Mouse (Mus musculus): ENCODE measurements around the gene Plb1. TPM values are rescaled to one million over a fixed set of nuclear protein-coding genes. Genes with fewer than 3 reads are reported as not detected.

The Plb1 gene
- polyA plus RNA-seq, 1 experiment from 2014 or later = 0.14 TPM

DNA sequence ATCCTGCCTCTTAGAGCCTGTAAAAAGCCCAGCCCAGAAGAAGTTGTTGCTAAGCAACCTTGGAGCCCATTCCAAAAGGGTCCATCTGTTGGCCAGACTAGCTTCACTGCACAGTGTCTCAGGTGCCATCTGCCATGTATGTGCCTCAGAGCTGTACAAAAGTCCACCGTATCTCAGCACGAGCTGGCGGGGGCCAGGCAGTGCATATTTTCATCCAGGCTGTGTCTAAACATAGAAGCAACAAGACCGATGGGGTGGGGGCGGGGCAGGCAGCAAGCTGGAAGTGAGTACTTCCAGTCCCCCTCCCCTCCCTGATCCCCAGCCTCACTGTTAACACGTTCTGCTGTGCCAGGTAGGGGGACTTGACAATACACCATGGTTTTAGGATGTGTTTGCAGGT lies 102.7 kb downstream of the Plb1 start:
- no peaks in the 10 kb centered on the region for H3K27me3 ChIP-seq
- H3K27ac ChIP-seq = no peak overlapping the region
- ATAC-seq (ENCODE audit: insufficient number of reproducible peaks, insufficient read depth, low FRiP score, low TSS enrichment, low read depth) = no peak
- H3K4me2 ChIP-seq = no peak overlapping the region
- H3K9ac ChIP-seq (replicated peaks) = no peak overlapping the region
- no peaks in the 10 kb centered on the region for H3K36me3 ChIP-seq
- H3K4me1 ChIP-seq (replicated peaks) = peaks cover 27% of the 10 kb centered on the region
- no peaks in the 10 kb centered on the region for H3K9me3 ChIP-seq
- no peak overlapping the region for H3K4me3 ChIP-seq (replicated peaks)
- 42% methylated on average over 6 of the region's 6 CpGs for WGBS

DNA sequence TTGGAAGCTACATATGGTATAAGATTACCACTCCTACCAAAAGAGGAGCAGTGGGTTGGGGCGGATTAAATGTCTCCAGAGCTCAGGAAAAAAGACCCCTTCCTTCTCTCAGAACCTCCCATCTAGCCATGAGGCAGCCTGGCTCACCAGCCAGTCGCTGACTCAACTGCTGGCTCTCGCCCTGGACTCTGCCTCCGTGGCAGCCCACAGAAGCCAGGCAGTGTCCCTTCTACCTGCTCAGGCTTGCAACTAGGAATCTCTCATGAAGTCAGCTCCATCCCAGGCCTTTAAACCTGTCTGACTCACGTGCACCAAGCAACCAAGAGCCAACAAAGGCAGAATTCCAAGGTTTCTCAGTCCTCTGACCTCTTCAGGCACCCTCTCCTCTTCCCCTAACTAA lies 103.6 kb downstream of the Plb1 start:
- Histone ChIP-seq H3K27me3 (no peaks in the 10 kb centered on the region), H3K4me1 (replicated peaks) (peaks cover 27% of the 10 kb centered on the region), H3K27ac (no peak overlapping the region), H3K36me3 (no peaks in the 10 kb centered on the region), H3K9me3 (no peaks in the 10 kb centered on the region), H3K4me2 (no peak overlapping the region), H3K9ac (replicated peaks) (no peak overlapping the region), H3K4me3 (replicated peaks) (no peak overlapping the region)
- ATAC-seq (ENCODE audit: insufficient number of reproducible peaks, insufficient read depth, low FRiP score, low TSS enrichment, low read depth) = no peak
- WGBS = 64% methylated on average over 5 of the region's 5 CpGs

DNA sequence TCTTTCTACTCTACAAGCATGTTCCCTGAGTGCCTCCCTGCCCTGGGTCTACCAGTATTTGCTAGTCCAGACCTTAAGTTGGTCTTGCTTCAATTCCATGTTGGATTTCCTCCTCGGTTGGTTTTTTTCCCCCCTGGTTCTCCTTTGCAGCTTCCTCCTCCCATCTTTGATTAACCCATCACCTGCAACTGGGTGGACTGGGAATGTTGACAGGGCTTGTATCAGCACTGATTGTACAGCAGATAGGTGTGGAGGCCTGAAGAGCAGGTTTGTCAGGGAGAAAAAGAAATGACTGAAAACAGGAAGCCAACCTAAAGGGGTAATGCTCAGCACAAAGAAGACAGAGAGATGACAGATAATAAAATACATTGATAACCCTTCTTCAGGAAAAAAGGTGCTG lies 104.8 kb downstream of the Plb1 start:
- no peak overlapping the region for H3K27ac ChIP-seq
- no peak overlapping the region for H3K4me3 ChIP-seq (replicated peaks)
- WGBS = 71% methylated on average over 1 of the region's 1 CpGs
- H3K4me2 ChIP-seq = no peak overlapping the region
- H3K27me3 ChIP-seq = no peaks in the 10 kb centered on the region; the same call in 1 of the 2 replicates
- no peak overlapping the region for H3K9ac ChIP-seq (replicated peaks)
- H3K4me1 ChIP-seq (replicated peaks) = peaks cover 27% of the 10 kb centered on the region
- H3K9me3 ChIP-seq = no peaks in the 10 kb centered on the region
- H3K36me3 ChIP-seq = no peaks in the 10 kb centered on the region
- ATAC-seq (ENCODE audit: insufficient number of reproducible peaks, insufficient read depth, low FRiP score, low TSS enrichment, low read depth) = no peak

DNA sequence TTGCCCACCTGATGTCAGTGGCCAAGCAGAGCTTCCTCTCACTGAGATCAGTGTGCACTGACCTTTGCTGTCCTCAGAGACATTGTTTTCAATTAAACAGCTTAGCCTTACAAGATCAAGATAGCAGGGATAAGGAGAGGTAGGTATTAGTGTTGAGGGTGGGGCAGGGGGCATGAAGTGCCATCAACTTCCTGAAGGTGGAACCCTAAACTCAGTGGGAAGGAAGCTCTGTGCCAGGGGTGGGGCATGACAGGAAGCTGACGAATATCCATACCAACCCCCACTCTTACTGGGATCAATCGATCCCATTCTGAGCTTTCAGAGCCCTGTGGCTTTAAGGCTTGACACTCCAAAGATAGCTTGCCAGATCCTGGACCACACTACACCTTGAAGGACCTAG lies 105.8 kb downstream of the Plb1 start:
- no peaks in the 10 kb centered on the region for H3K9me3 ChIP-seq
- no peaks in the 10 kb centered on the region for H3K36me3 ChIP-seq
- ATAC-seq (ENCODE audit: insufficient number of reproducible peaks, insufficient read depth, low FRiP score, low TSS enrichment, low read depth) = no peak
- no peak overlapping the region for H3K27ac ChIP-seq
- no peak overlapping the region for H3K4me2 ChIP-seq
- no peak overlapping the region for H3K9ac ChIP-seq (replicated peaks)
- peaks cover 26% of the 10 kb centered on the region for H3K4me1 ChIP-seq (replicated peaks)
- H3K27me3 ChIP-seq = no peaks in the 10 kb centered on the region; the same call in 1 of the 2 replicates
- WGBS = 35% methylated on average over 2 of the region's 2 CpGs
- H3K4me3 ChIP-seq (replicated peaks) = no peak overlapping the region

DNA sequence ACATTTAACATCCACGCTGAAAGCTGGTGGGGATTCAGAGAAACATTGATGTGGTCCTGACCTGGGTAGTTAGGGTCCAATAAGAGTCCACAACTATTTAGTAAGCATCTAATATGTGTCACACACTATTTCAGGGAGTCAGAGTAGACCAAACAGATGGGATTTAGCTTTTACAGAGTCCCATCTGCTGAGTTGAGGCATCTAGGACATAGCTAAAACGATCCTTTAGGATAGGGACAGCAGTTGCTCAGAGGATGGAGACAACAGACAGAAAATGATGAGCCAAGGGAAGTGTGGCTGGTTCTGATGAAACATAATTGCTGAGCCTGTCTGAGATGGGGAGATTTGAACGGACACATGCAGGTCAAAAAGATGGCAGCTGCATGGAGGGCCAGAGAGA lies 106.3 kb downstream of the Plb1 start:
- ATAC-seq (ENCODE audit: insufficient number of reproducible peaks, insufficient read depth, low FRiP score, low TSS enrichment, low read depth) = no peak
- H3K4me1 ChIP-seq (replicated peaks) = peaks cover 21% of the 10 kb centered on the region
- H3K4me3 ChIP-seq (replicated peaks) = no peak overlapping the region
- no peaks in the 10 kb centered on the region; the same call in 1 of the 2 replicates for H3K27me3 ChIP-seq
- no peak overlapping the region for H3K4me2 ChIP-seq
- no peak overlapping the region for H3K27ac ChIP-seq
- no peak overlapping the region for H3K9ac ChIP-seq (replicated peaks)
- 64% methylated on average over 3 of the region's 3 CpGs for WGBS
- H3K36me3 ChIP-seq = no peaks in the 10 kb centered on the region
- no peaks in the 10 kb centered on the region for H3K9me3 ChIP-seq

DNA sequence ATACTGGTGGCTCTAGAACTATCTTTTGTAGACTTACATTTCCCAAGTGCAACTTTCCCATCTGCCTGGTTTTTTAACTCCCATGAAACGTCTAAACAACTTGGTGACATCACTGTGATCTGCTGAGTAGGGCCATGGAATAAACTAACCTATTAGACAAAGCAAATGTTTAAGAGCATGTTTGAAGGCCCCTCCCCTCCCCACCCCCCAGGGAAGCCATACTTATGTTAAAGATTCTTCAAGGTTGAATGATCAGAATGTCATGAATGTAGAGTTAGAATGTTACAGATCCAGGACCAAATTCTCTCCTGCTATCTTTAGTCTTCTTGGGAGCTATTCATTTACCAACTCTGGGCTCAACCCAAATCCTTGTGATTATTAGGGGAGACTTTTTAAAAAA lies 107.7 kb downstream of the Plb1 start:
- 70% methylated on average over 1 of the region's 1 CpGs for WGBS
- ATAC-seq (ENCODE audit: insufficient number of reproducible peaks, insufficient read depth, low FRiP score, low TSS enrichment, low read depth) = no peak
- no peaks in the 10 kb centered on the region for H3K9me3 ChIP-seq

DNA sequence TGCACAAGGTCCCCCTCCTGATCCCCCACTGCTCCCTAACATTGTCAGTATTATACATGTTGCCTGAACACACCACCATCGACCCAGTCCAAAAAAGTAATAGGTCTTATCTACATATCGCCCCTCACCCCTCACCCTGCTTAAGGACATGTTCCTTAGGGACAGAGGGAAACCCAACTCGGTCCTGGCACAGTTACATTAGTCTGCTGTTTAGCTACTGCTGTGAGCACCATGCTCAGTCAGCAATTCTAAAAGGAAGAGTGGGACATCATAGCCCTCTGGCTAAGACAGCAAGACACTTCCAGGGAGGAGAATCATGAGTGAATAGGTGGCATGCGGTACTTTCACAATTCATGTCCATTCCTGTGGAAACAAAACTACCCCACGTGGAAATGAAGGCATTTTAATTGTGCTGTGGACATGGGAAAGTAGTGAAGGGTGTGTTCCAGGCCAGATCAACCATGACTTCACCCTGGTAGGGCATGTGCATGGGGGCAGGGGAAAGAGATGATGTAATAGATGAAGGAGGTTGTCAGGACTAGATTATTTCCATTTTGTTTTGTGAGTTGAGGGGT lies 110.3 kb downstream of the Plb1 start:
- Histone ChIP-seq H3K36me3 (no peaks in the 10 kb centered on the region), H3K27ac (no peak overlapping the region), H3K4me3 (replicated peaks) (no peak overlapping the region), H3K9ac (replicated peaks) (no peak overlapping the region), H3K4me2 (no peak overlapping the region), H3K4me1 (replicated peaks) (no peaks in the 10 kb centered on the region), H3K9me3 (no peaks in the 10 kb centered on the region), H3K27me3 (no peaks in the 10 kb centered on the region; the same call in 1 of the 2 replicates)
- ATAC-seq (ENCODE audit: insufficient number of reproducible peaks, insufficient read depth, low FRiP score, low TSS enrichment, low read depth) = no peak
- WGBS = 80% methylated on average over 5 of the region's 5 CpGs

More for the DNA sequence above, 107.7 kb downstream of the Plb1 start:
- Histone ChIP-seq H3K4me2 (no peak overlapping the region), H3K4me1 (replicated peaks) (peaks cover 10% of the 10 kb centered on the region), H3K36me3 (no peaks in the 10 kb centered on the region), H3K27ac (no peak overlapping the region), H3K9ac (replicated peaks) (no peak overlapping the region), H3K27me3 (no peaks in the 10 kb centered on the region; the same call in 1 of the 2 replicates), H3K4me3 (replicated peaks) (no peak overlapping the region)

DNA sequence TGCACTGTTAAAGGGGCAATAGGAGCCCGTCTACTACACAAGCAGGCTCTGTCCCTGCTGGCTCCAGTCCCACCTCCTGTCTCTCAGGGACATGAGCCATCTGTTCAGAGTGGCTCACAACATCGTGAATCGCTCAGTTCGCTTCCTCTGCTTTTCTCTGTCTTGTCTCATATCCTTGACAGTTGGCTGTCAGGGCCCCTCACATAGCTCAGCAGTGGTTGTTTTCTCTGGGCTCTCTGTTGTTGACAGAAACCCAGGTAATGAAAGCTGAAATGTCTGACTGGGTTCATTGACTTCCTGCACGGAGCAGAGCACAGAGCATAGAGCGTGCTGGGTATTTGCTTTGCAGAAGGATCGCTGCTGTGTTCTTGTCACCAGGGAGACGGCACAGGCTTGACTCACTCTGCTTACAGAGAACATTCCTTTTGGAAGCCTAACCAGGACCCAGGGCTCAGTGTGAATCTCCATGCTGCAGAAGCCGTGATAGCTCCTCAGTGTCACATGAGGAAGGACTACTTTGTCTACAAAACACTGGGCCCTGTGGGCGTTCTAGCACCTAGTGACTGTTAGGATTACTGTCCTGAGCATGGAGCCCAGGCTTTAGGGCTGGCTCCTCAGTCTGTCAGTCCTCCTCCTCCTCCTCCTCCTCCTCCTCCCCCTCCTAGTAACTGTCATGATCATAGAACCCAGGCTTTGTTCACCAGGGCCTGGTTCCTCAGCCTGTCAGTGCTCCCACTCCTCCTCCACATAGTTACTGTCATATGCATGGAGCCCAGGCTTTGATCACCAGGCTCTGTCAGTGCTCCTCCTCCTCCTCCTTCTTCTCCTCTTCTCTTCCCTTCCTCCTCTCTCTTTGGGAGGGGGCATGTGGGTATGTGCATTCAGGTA lies 113.8 kb downstream of the Plb1 start:
- Histone ChIP-seq H3K27me3 (no peaks in the 10 kb centered on the region; the same call in 1 of the 2 replicates), H3K9me3 (no peaks in the 10 kb centered on the region), H3K4me3 (replicated peaks) (no peak overlapping the region), H3K36me3 (no peaks in the 10 kb centered on the region), H3K4me2 (no peak overlapping the region), H3K27ac (peak overlapping the region; percentile 12; the same call in 1 of the 2 replicates), H3K9ac (replicated peaks) (no peak overlapping the region), H3K4me1 (replicated peaks) (0 out of 2 replicates have a peak, but pooled peaks cover 4% of the 10 kb centered on the region)
- ATAC-seq (ENCODE audit: insufficient number of reproducible peaks, insufficient read depth, low FRiP score, low TSS enrichment, low read depth) = no peak
- 55% methylated on average over 10 of the region's 10 CpGs for WGBS

DNA sequence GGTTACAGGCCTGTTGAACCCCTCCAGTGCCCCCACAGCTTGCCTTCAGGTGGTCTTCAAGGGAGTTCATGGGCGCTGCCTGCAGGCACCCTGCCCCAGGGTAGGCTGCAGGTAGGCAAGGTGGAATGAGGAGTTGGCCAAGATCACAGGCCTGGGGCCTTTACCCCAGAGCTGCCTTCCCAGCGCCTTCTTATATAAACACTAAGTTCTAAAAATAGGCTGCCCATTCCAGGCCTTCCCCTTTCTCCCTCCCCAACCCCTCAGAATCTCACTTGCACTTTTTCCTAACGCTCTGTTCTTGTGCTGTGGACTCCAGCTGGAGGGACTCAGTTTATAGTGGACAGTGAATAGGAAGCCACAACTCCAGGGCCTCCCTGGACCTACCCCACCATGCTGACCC lies 117.2 kb downstream of the Plb1 start:
- Histone ChIP-seq H3K27me3 (no peaks in the 10 kb centered on the region), H3K4me3 (replicated peaks) (no peak overlapping the region), H3K4me1 (replicated peaks) (0 out of 2 replicates have a peak, but pooled peaks cover 4% of the 10 kb centered on the region), H3K9ac (replicated peaks) (no peak overlapping the region), H3K9me3 (no peaks in the 10 kb centered on the region), H3K27ac (no peak overlapping the region), H3K36me3 (no peaks in the 10 kb centered on the region), H3K4me2 (no peak overlapping the region)
- WGBS = 50% methylated on average over 3 of the region's 3 CpGs
- no peak for ATAC-seq (ENCODE audit: insufficient number of reproducible peaks, insufficient read depth, low FRiP score, low TSS enrichment, low read depth)

DNA sequence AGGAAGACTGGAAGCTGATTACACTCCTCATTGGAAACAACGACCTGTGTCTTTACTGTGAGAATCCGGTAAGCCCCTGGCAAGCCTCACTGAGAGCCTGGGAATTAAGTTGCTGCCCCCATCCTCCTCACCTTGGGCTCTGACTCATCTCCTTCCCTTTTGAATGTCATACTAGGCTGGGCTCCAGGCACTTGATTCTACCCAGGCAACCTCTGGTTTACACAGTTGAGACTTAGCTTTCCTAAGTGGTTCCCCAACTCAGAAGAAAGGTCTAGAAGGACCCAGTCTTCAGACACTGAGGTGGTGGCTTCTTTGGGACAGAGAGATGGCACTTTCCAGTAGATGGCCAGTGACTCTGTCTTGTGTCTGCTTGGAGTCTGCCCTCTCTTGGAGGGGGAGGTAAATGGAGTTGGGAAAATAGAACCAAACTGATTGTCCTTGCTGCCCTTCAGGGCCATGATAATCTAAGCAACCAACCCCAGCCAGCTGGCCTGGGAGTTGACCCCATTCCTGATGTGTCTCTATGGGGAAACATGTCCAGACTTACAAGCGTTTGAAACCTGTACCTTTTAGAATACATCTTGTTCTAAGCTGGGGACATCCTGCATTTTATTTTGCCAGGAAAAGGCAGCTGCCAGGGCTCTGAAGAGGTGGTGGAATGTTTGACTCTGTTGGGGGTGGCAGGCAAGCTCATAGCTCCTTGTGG lies 118.2 kb downstream of the Plb1 start:
- ATAC-seq (ENCODE audit: insufficient number of reproducible peaks, insufficient read depth, low FRiP score, low TSS enrichment, low read depth) = no peak
- no peak overlapping the region for H3K27ac ChIP-seq
- no peaks in the 10 kb centered on the region for H3K27me3 ChIP-seq
- 0 out of 2 replicates have a peak, but pooled peaks cover 4% of the 10 kb centered on the region for H3K4me1 ChIP-seq (replicated peaks)
- H3K9ac ChIP-seq (replicated peaks) = no peak overlapping the region
- no peaks in the 10 kb centered on the region for H3K9me3 ChIP-seq
- no peaks in the 10 kb centered on the region for H3K36me3 ChIP-seq
- WGBS = 72% methylated on average over 3 of the region's 3 CpGs
- no peak overlapping the region for H3K4me3 ChIP-seq (replicated peaks)
- H3K4me2 ChIP-seq = no peak overlapping the region
